Mouse (Mus musculus) G1E (cell line): Measurements from ENCODE around the gene Tmem110.

Experiments
- CTCF ChIP-seq: IDR thresholded peaks from 2 replicates; pipeline ENCODE4 v1.5.1; 2012; ENCODE audit warnings: low read depth, low read length, inconsistent platforms, mixed read lengths
- GATA1 ChIP-seq: IDR thresholded peaks from 2 replicates; pipeline ENCODE4 v1.6.1; 2012; ENCODE audit warnings: borderline replicate concordance, low read length, inconsistent platforms, mixed read lengths
- TAL1 ChIP-seq: conservative IDR thresholded peaks from 2 replicates; pipeline ENCODE4 v1.6.1; 2012; ENCODE audit warnings: low read depth, low read length, inconsistent platforms, mixed read lengths

GRCm38 (mm10) chr14:30837416-30837996, 12.1 kb downstream of the Tmem110 start:
- TF ChIP-seq CTCF (no peak), TAL1 (no peak), GATA1 (no peak)
